Mouse (Mus musculus) CH12.LX (cell line): ENCODE data around the gene 1700030K09Rik. TPM values are rescaled to one million over a fixed set of nuclear protein-coding genes. Genes with fewer than 3 reads are reported as not detected.
A peak's percentile ranks its signal among the peaks of the same experiment; 100 is the strongest.

Experiments used
- DNase-seq: peaks from one replicate; pipeline ENCODE4 v3.0.0-alpha.2; 2013; ENCODE audit errors: extremely low read depth
- H3K27ac ChIP-seq: 2 replicates; pipeline ENCODE4 v1.5.1; 2012; ENCODE audit warnings: low read depth, mild to moderate bottlenecking, control low read depth, moderate library complexity; ENCODE audit not compliant: insufficient read depth
- H3K27me3 ChIP-seq: replicated peaks from 2 replicates; pipeline ENCODE3; 2012; ENCODE audit warnings: inconsistent platforms
- H3K36me3 ChIP-seq, 2 experiments: replicated peaks in 1 of 2; 2 replicates each; pipeline versions ENCODE3 to v1.6.1; 2012; ENCODE audit warnings: inconsistent platforms in 1 of 2, low read length in 1 of 2, mild to moderate bottlenecking in 1 of 2, mixed read lengths in 1 of 2, moderate library complexity in 1 of 2; ENCODE audit not compliant: control insufficient read depth in 1 of 2, insufficient read depth in 1 of 2
- H3K4me1 ChIP-seq, 2 experiments: 2 replicates each; pipeline ENCODE4 v1.6.1; 2012; ENCODE audit warnings: inconsistent platforms in 1 of 2, moderate library complexity in 1 of 2; ENCODE audit not compliant: insufficient read depth in 2 of 2, control insufficient read depth in 1 of 2
- H3K4me2 ChIP-seq: 2 replicates; pipeline ENCODE4 v1.6.1; 2012; ENCODE audit warnings: low read depth, mild to moderate bottlenecking, control low read depth; ENCODE audit not compliant: poor library complexity, insufficient read depth, severe bottlenecking
- H3K4me3 ChIP-seq, 3 experiments: fragments of 150-350 bp in 1 of 3; sonication (generic) in 1 of 3; replicated peaks in 1 of 3; 2 replicates each; pipeline versions ENCODE3 to v1.5.1; 2011 to 2012; ENCODE audit warnings: low read depth in 2 of 3, low read length in 2 of 3, mild to moderate bottlenecking in 2 of 3, moderate library complexity in 2 of 3, control low read depth in 1 of 3, improper control_type of control experiment in 1 of 3, inconsistent platforms in 1 of 3, mixed read lengths in 1 of 3; ENCODE audit not compliant: poor library complexity in 1 of 3
- H3K79me2 ChIP-seq: replicated peaks from 2 replicates; pipeline ENCODE4 v1.6.1; 2012; ENCODE audit warnings: mild to moderate bottlenecking, moderate library complexity; ENCODE audit not compliant: control insufficient read depth, poor library complexity, insufficient read depth, severe bottlenecking; ENCODE audit errors: extremely low read depth
- H3K9ac ChIP-seq: 2 replicates; pipeline ENCODE4 v1.6.1; 2012; ENCODE audit warnings: low read depth, mild to moderate bottlenecking, control low read depth, moderate library complexity; ENCODE audit not compliant: insufficient read depth
- H3K9me3 ChIP-seq: replicated peaks from 2 replicates; pipeline ENCODE3; 2012; ENCODE audit warnings: low read length, inconsistent platforms, mixed read lengths
- BHLHE40 ChIP-seq: IDR thresholded peaks from 2 replicates; pipeline ENCODE4 v1.6.1; 2011; ENCODE audit warnings: mild to moderate bottlenecking, low read depth, low read length, improper control_type of control experiment
- CHD1 ChIP-seq: IDR thresholded peaks from 2 replicates; pipeline ENCODE4 v1.6.1; 2012; ENCODE audit warnings: low read depth, low read length, improper control_type of control experiment, inconsistent platforms
- CHD2 ChIP-seq: IDR thresholded peaks from 2 replicates; pipeline ENCODE4 v1.6.1; 2011; ENCODE audit warnings: low read length, improper control_type of control experiment
- CTCF ChIP-seq, 2 experiments: IDR thresholded peaks in 1 of 2; conservative IDR thresholded peaks in 1 of 2; 2 replicates each; pipeline ENCODE4 v1.5.1; 2011 to 2012; ENCODE audit warnings: low read depth in 2 of 2, low read length in 2 of 2, improper control_type of control experiment in 1 of 2, inconsistent platforms in 1 of 2, mild to moderate bottlenecking in 1 of 2, moderate library complexity in 1 of 2
- E2F4 ChIP-seq: IDR thresholded peaks from 2 replicates; pipeline ENCODE4 v1.6.1; 2011; ENCODE audit warnings: low read depth, low read length, improper control_type of control experiment; ENCODE audit not compliant: insufficient replicate concordance
- ELF1 ChIP-seq: IDR thresholded peaks from 2 replicates; pipeline ENCODE4 v1.6.1; 2014; ENCODE audit warnings: low read depth, mild to moderate bottlenecking, inconsistent platforms, low read length, improper control_type of control experiment
- GABPA ChIP-seq: IDR thresholded peaks from 2 replicates; pipeline ENCODE4 v1.6.1; 2012; ENCODE audit warnings: low read depth, low read length, improper control_type of control experiment, inconsistent platforms; ENCODE audit not compliant: insufficient replicate concordance
- IRF4 ChIP-seq: IDR thresholded peaks from 2 replicates; pipeline ENCODE4 v1.6.1; 2014; ENCODE audit warnings: low read depth, mild to moderate bottlenecking, inconsistent platforms, low read length, improper control_type of control experiment
- MEF2A ChIP-seq: IDR thresholded peaks from 2 replicates; pipeline ENCODE4 v1.6.1; 2014; ENCODE audit warnings: low read depth, mild to moderate bottlenecking, inconsistent platforms, low read length, improper control_type of control experiment, borderline replicate concordance
- MXI1 ChIP-seq: IDR thresholded peaks from 2 replicates; pipeline ENCODE4 v1.6.1; 2011; ENCODE audit warnings: mild to moderate bottlenecking, low read depth, low read length, improper control_type of control experiment
- PAX5 ChIP-seq: IDR thresholded peaks from 2 replicates; pipeline ENCODE4 v1.6.1; 2012; ENCODE audit warnings: low read length, inconsistent platforms, mixed read lengths
- POLR2A ChIP-seq: IDR thresholded peaks from 2 replicates; pipeline ENCODE4 v1.6.1; 2011; ENCODE audit warnings: low read depth, mild to moderate bottlenecking, improper control_type of control experiment, low read length
- POLR2AphosphoS2 ChIP-seq: IDR thresholded peaks from 2 replicates; pipeline ENCODE4 v1.6.1; 2011; ENCODE audit warnings: low read depth, low read length, improper control_type of control experiment
- RAD21 ChIP-seq: IDR thresholded peaks from 2 replicates; pipeline ENCODE4 v1.6.1; 2011; ENCODE audit warnings: low read depth, mild to moderate bottlenecking, low read length, improper control_type of control experiment, moderate library complexity
- SIN3A ChIP-seq: IDR thresholded peaks from 2 replicates; pipeline ENCODE4 v1.6.1; 2012; ENCODE audit warnings: low read length, improper control_type of control experiment, inconsistent platforms
- TBP ChIP-seq: conservative IDR thresholded peaks from 2 replicates; pipeline ENCODE4 v1.6.1; 2011; ENCODE audit warnings: low read depth, low read length, improper control_type of control experiment
- ZKSCAN1 ChIP-seq: IDR thresholded peaks from 2 replicates; pipeline ENCODE4 v1.6.1; 2012; ENCODE audit warnings: low read depth, inconsistent platforms, low read length, improper control_type of control experiment, borderline replicate concordance
- ZMIZ1 ChIP-seq: IDR thresholded peaks from 2 replicates; pipeline ENCODE4 v1.6.1; 2012; ENCODE audit warnings: low read depth, mild to moderate bottlenecking, inconsistent platforms, low read length, improper control_type of control experiment
- ZNF384 ChIP-seq: IDR thresholded peaks from 2 replicates; pipeline ENCODE4 v1.6.1; 2012; ENCODE audit warnings: low read depth, low read length, improper control_type of control experiment, inconsistent platforms
- dilution Hi-C: fragments of 300-500 bp; cut with MboI; formaldehyde crosslinking; loops from 2 replicates; pipeline ENCODE4 v1.14.3; 2020; ENCODE audit warnings: low sequenced_read_pairs; ENCODE audit not compliant: extremely low pct_unique_long_range_greater_than_20kb, extremely low pct_ligation_motif_present
- in situ Hi-C: fragments of 300-500 bp; cut with MboI; formaldehyde crosslinking; loops from 3 replicates; pipeline ENCODE4 v1.14.3; 2019; ENCODE audit warnings: low sequenced_read_pairs, low pct_ligation_motif_present, low pct_unique_long_range_greater_than_20kb, mixed read lengths
- polyA plus RNA-seq: library from polyadenylated mRNA; unstranded; fragments of >175 nt; gene quantifications from 2 replicates; pipeline ENCODE4 v1.2.1, GENCODE M21; 2012; ENCODE audit warnings: low read depth; ENCODE audit not compliant: insufficient read length
- total RNA-seq, 2 experiments: library from RNA; depleted of rRNA; stranded (reverse); fragments of 300-350 nt in 1 of 2; fragments of >200 nt in 1 of 2; gene quantifications; 2 replicates each; pipeline ENCODE4 v1.2.3; 2012 to 2014

1700030K09Rik gene
- total and polyA plus RNA-seq, 3 experiments: 9.8 to 13.1 (median 12.6) TPM

DNA sequence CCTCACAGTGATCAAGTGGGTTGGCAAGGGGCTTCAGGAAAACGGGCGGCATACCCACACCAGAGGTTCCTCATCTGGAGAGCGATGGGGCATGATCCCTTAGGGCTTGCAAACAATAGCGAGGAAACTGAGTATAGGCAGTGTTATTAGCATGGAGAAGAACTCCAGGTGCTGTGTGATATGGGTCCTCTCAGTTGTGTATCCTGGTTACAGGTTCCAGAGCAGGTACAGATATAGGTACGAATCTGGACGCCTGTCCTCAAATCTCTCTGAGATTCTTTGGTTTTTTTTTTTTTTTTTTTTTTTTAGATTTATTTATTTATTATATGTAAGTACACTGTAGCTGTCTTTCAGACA, 292 bp downstream of the 1700030K09Rik start:
- no peaks in the 10 kb centered on the region for H3K27me3 ChIP-seq
- TF ChIP-seq ZNF384 (peak; percentile 53), ELF1 (no peak; the same call in 1 of the 2 replicates), CHD2 (no peak), POLR2A (no peak), CHD1 (0 out of 2 replicates have a peak, but pooled peaks have one; percentile 84), SIN3A (no peak; the same call in 1 of the 2 replicates), RAD21 (no peak), MXI1 (no peak), GABPA (no peak), CTCF (conservative IDR thresholded peaks at IDR 0.05 in 1 of 2, IDR thresholded peaks at IDR 0.05 in 1 of 2; ENCODE audit: low read depth in 2 of 2, low read length in 2 of 2) (no peak), IRF4 (no peak), BHLHE40 (no peak), ZMIZ1 (no peak; the same call in 1 of the 2 replicates), POLR2AphosphoS2 (no peak; the same call in 1 of the 2 replicates), ZKSCAN1 (no peak), PAX5 (no peak), MEF2A (no peak), E2F4 (0 out of 2 replicates have a peak, but pooled peaks have one; percentile 4)
- H3K4me3 ChIP-seq: peak overlapping the region; percentile 55 to 66 (median 63)
- H3K36me3 ChIP-seq: peaks cover 14 to 27% of the 10 kb centered on the region in 2 experiments
- H3K27ac ChIP-seq: peak overlapping the region; percentile 23
- peaks cover 6 to 35% of the 10 kb centered on the region in 2 experiments; a peak in 3 of 4 replicates for H3K4me1 ChIP-seq
- H3K9me3 ChIP-seq: no peaks in the 10 kb centered on the region
- H3K4me2 ChIP-seq: peak overlapping the region; percentile 14; the same call in 1 of the 2 replicates
- DNase-seq: no peak
- peaks cover 6% of the 10 kb centered on the region; the same call in 1 of the 2 replicates for H3K79me2 ChIP-seq
- dilution Hi-C loops: no loop called here
- in situ Hi-C loops: no loop called here
- peak overlapping the region; percentile 52; the same call in 1 of the 2 replicates for H3K9ac ChIP-seq

GRCm38 (mm10) chr8:72445071-72445470, 1.4 kb downstream of the 1700030K09Rik start:
- H3K27ac ChIP-seq: peak overlapping the region; percentile 38; the same call in 1 of the 2 replicates
- H3K4me1 ChIP-seq: peaks cover 6 to 35% of the 10 kb centered on the region in 2 experiments; a peak in 3 of 4 replicates
- dilution Hi-C loops: no loop called here
- TF ChIP-seq TBP: no peak
- TF ChIP-seq SIN3A: 0 out of 2 replicates have a peak, but pooled peaks have one; percentile 5
- TF ChIP-seq, all 38 proteins: peak for 1
- H3K27me3 ChIP-seq: no peaks in the 10 kb centered on the region
- in situ Hi-C loops: no loop called here
- peaks cover 24 to 38% of the 10 kb centered on the region in 2 experiments for H3K36me3 ChIP-seq
- no peaks in the 10 kb centered on the region for H3K9me3 ChIP-seq
- H3K4me3 ChIP-seq: peak overlapping the region; percentile 5 to 42 (median 23)
- H3K79me2 ChIP-seq: peaks cover 6% of the 10 kb centered on the region; the same call in 1 of the 2 replicates
- peak overlapping the region; percentile 97 for H3K4me2 ChIP-seq
- DNase-seq: peak; percentile 26
- peak overlapping the region; percentile 59 for H3K9ac ChIP-seq
